Mouse (Mus musculus): ENCODE measurements around the gene Mvp. TPM values are rescaled to one million over a fixed set of nuclear protein-coding genes. Genes with fewer than 3 reads are reported as not detected.

Gene Mvp
- polyA plus RNA-seq, 1 experiment from 2014 or later, result 4.0 TPM

GRCm38 (mm10) chr7:127016081-127016480 lies 1.7 kb upstream of the Mvp start:
- Histone ChIP-seq H3K4me2 (replicated peaks) (peak overlapping the region; percentile 76), H3K27me3 (ENCODE audit: control insufficient read depth, insufficient read depth, low read length) (no peaks in the 10 kb centered on the region), H3K27ac (peak overlapping the region; percentile 96), H3K4me3 (replicated peaks; ENCODE audit: low read length) (peak overlapping the region; percentile 57), H3K9me3 (ENCODE audit: control insufficient read depth, low read length) (no peaks in the 10 kb centered on the region), H3K4me1 (replicated peaks; ENCODE audit: control insufficient read depth, insufficient read depth, low read length) (peaks cover 42% of the 10 kb centered on the region), H3K9ac (peak overlapping the region; percentile 90), H3K36me3 (replicated peaks; ENCODE audit: control insufficient read depth, insufficient read depth) (peaks cover 38% of the 10 kb centered on the region)
- ATAC-seq (ENCODE audit: low FRiP score), result no peak
- DNase-seq (ENCODE audit: low spot score), result no peak
- 2% methylated on average over 10 of the region's 10 CpGs for WGBS

GRCm38 (mm10) chr7:127014993-127015392 lies 572 bp upstream of the Mvp start:
- H3K4me1 ChIP-seq (replicated peaks; ENCODE audit: control insufficient read depth, insufficient read depth, low read length), result peaks cover 31% of the 10 kb centered on the region
- WGBS, result 96% methylated on average over 12 of the region's 12 CpGs

GRCm38 (mm10) chr7:127013385-127013784 lies 1.0 kb downstream of the Mvp start:
- DNase-seq (ENCODE audit: low spot score) (no peak), ATAC-seq (ENCODE audit: low FRiP score) (no peak)
- Histone ChIP-seq H3K4me1 (replicated peaks; ENCODE audit: control insufficient read depth, insufficient read depth, low read length) (peaks cover 27% of the 10 kb centered on the region), H3K36me3 (replicated peaks; ENCODE audit: control insufficient read depth, insufficient read depth) (peaks cover 38% of the 10 kb centered on the region), H3K4me2 (replicated peaks) (no peak overlapping the region), H3K27me3 (ENCODE audit: control insufficient read depth, insufficient read depth, low read length) (no peaks in the 10 kb centered on the region), H3K9ac (no peak overlapping the region), H3K4me3 (replicated peaks; ENCODE audit: low read length) (no peak overlapping the region), H3K9me3 (ENCODE audit: control insufficient read depth, low read length) (no peaks in the 10 kb centered on the region), H3K27ac (no peak overlapping the region)
- WGBS, result 88% methylated on average over 6 of the region's 6 CpGs

More at GRCm38 (mm10) chr7:127014993-127015392, 572 bp upstream of the Mvp start:
- ATAC-seq (ENCODE audit: low FRiP score) (no peak), DNase-seq (ENCODE audit: low spot score) (no peak)
- Histone ChIP-seq H3K27ac (no peak overlapping the region), H3K4me2 (replicated peaks) (peak overlapping the region; percentile 76; the same call in 1 of the 2 replicates), H3K36me3 (replicated peaks; ENCODE audit: control insufficient read depth, insufficient read depth) (peaks cover 38% of the 10 kb centered on the region), H3K27me3 (ENCODE audit: control insufficient read depth, insufficient read depth, low read length) (no peaks in the 10 kb centered on the region), H3K9ac (no peak overlapping the region), H3K4me3 (replicated peaks; ENCODE audit: low read length) (no peak overlapping the region), H3K9me3 (ENCODE audit: control insufficient read depth, low read length) (no peaks in the 10 kb centered on the region)

- Histone ChIP-seq H3K4me2 (replicated peaks) (no peak overlapping the region), H3K27me3 (ENCODE audit: control insufficient read depth, insufficient read depth, low read length) (no peaks in the 10 kb centered on the region), H3K4me1 (replicated peaks; ENCODE audit: control insufficient read depth, insufficient read depth, low read length) (peaks cover 26% of the 10 kb centered on the region), H3K9ac (no peak overlapping the region), H3K9me3 (ENCODE audit: control insufficient read depth, low read length) (no peaks in the 10 kb centered on the region), H3K4me3 (replicated peaks; ENCODE audit: low read length) (no peak overlapping the region), H3K27ac (no peak overlapping the region), H3K36me3 (replicated peaks; ENCODE audit: control insufficient read depth, insufficient read depth) (peaks cover 38% of the 10 kb centered on the region)
- WGBS, result 96% methylated on average over 10 of the region's 10 CpGs
- DNase-seq (ENCODE audit: low spot score) (no peak), ATAC-seq (ENCODE audit: low FRiP score) (no peak)
Observed at GRCm38 (mm10) chr7:127012845-127013244, 1.6 kb downstream of the Mvp start.

GRCm38 (mm10) chr7:127012374-127012773 lies 2.0 kb downstream of the Mvp start:
- Histone ChIP-seq H3K4me2 (replicated peaks) (no peak overlapping the region), H3K4me3 (replicated peaks; ENCODE audit: low read length) (no peak overlapping the region), H3K36me3 (replicated peaks; ENCODE audit: control insufficient read depth, insufficient read depth) (peaks cover 38% of the 10 kb centered on the region), H3K9me3 (ENCODE audit: control insufficient read depth, low read length) (no peaks in the 10 kb centered on the region), H3K27ac (no peak overlapping the region), H3K9ac (no peak overlapping the region), H3K27me3 (ENCODE audit: control insufficient read depth, insufficient read depth, low read length) (no peaks in the 10 kb centered on the region), H3K4me1 (replicated peaks; ENCODE audit: control insufficient read depth, insufficient read depth, low read length) (peaks cover 22% of the 10 kb centered on the region)
- ATAC-seq (ENCODE audit: low FRiP score) (no peak), DNase-seq (ENCODE audit: low spot score) (no peak)
- WGBS, result 86% methylated on average over 6 of the region's 6 CpGs

- ATAC-seq (ENCODE audit: low FRiP score) (no peak), DNase-seq (ENCODE audit: low spot score) (no peak)
- Histone ChIP-seq H3K9me3 (ENCODE audit: control insufficient read depth, low read length) (no peaks in the 10 kb centered on the region), H3K36me3 (replicated peaks; ENCODE audit: control insufficient read depth, insufficient read depth) (peaks cover 38% of the 10 kb centered on the region), H3K27ac (no peak overlapping the region), H3K4me3 (replicated peaks; ENCODE audit: low read length) (no peak overlapping the region), H3K4me1 (replicated peaks; ENCODE audit: control insufficient read depth, insufficient read depth, low read length) (peaks cover 22% of the 10 kb centered on the region), H3K9ac (no peak overlapping the region), H3K4me2 (replicated peaks) (no peak overlapping the region), H3K27me3 (ENCODE audit: control insufficient read depth, insufficient read depth, low read length) (no peaks in the 10 kb centered on the region)
- 82% methylated on average over 2 of the region's 2 CpGs for WGBS
Observed at GRCm38 (mm10) chr7:127011717-127012116, 2.7 kb downstream of the Mvp start.

GRCm38 (mm10) chr7:127011051-127011450 lies 3.4 kb downstream of the Mvp start:
- no peak overlapping the region for H3K9ac ChIP-seq
- H3K4me1 ChIP-seq (replicated peaks; ENCODE audit: control insufficient read depth, insufficient read depth, low read length), result peaks cover 21% of the 10 kb centered on the region
- DNase-seq (ENCODE audit: low spot score), result no peak
- no peak overlapping the region for H3K4me3 ChIP-seq (replicated peaks; ENCODE audit: low read length)
- no peaks in the 10 kb centered on the region for H3K27me3 ChIP-seq (ENCODE audit: control insufficient read depth, insufficient read depth, low read length)
- H3K27ac ChIP-seq, result no peak overlapping the region
- H3K4me2 ChIP-seq (replicated peaks), result no peak overlapping the region
- peaks cover 38% of the 10 kb centered on the region for H3K36me3 ChIP-seq (replicated peaks; ENCODE audit: control insufficient read depth, insufficient read depth)
- 93% methylated on average over 2 of the region's 2 CpGs for WGBS
- no peak for ATAC-seq (ENCODE audit: low FRiP score)
- H3K9me3 ChIP-seq (ENCODE audit: control insufficient read depth, low read length), result no peaks in the 10 kb centered on the region

GRCm38 (mm10) chr7:127009307-127010085 lies 4.9 kb downstream of the Mvp start:
- no peaks in the 10 kb centered on the region for H3K27me3 ChIP-seq (ENCODE audit: control insufficient read depth, insufficient read depth, low read length)
- no peak overlapping the region for H3K4me2 ChIP-seq (replicated peaks)
- peaks cover 8% of the 10 kb centered on the region; the same call in 1 of the 2 replicates for H3K4me1 ChIP-seq (replicated peaks; ENCODE audit: control insufficient read depth, insufficient read depth, low read length)
- no peaks in the 10 kb centered on the region for H3K9me3 ChIP-seq (ENCODE audit: control insufficient read depth, low read length)
- H3K9ac ChIP-seq, result no peak overlapping the region
- no peak overlapping the region for H3K4me3 ChIP-seq (replicated peaks; ENCODE audit: low read length)
- DNase-seq (ENCODE audit: low spot score) (no peak), ATAC-seq (ENCODE audit: low FRiP score) (no peak)
- WGBS, result 82% methylated on average over 17 of the region's 17 CpGs
- peaks cover 24% of the 10 kb centered on the region for H3K36me3 ChIP-seq (replicated peaks; ENCODE audit: control insufficient read depth, insufficient read depth)
- H3K27ac ChIP-seq, result no peak overlapping the region

- WGBS, result 67% methylated on average over 9 of the region's 9 CpGs
Observed at GRCm38 (mm10) chr7:127008239-127009019, 6.0 kb downstream of the Mvp start.

More at GRCm38 (mm10) chr7:127008239-127009019, 6.0 kb downstream of the Mvp start:
- H3K9ac ChIP-seq, result no peak overlapping the region
- H3K9me3 ChIP-seq (ENCODE audit: control insufficient read depth, low read length), result no peaks in the 10 kb centered on the region
- H3K27me3 ChIP-seq (ENCODE audit: control insufficient read depth, insufficient read depth, low read length), result no peaks in the 10 kb centered on the region
- H3K36me3 ChIP-seq (replicated peaks; ENCODE audit: control insufficient read depth, insufficient read depth), result peaks cover 14% of the 10 kb centered on the region
- peaks cover 3% of the 10 kb centered on the region; the same call in 1 of the 2 replicates for H3K4me1 ChIP-seq (replicated peaks; ENCODE audit: control insufficient read depth, insufficient read depth, low read length)
- H3K27ac ChIP-seq, result peak overlapping the region; percentile 23
- peak; percentile 45; the same call in 1 of the 2 replicates for ATAC-seq (ENCODE audit: low FRiP score)
- DNase-seq (ENCODE audit: low spot score), result no peak
- H3K4me2 ChIP-seq (replicated peaks), result no peak overlapping the region
- H3K4me3 ChIP-seq (replicated peaks; ENCODE audit: low read length), result no peak overlapping the region

All from hindbrain, embryonic 14.5 days (tissue).